Mouse (Mus musculus) heart, adult 11 months (tissue): ENCODE data around the gene Rnf208.

Experiments
- DNase-seq: peaks from one replicate; pipeline ENCODE4 v3.0.0; 2022

The Rnf208 gene

DNA sequence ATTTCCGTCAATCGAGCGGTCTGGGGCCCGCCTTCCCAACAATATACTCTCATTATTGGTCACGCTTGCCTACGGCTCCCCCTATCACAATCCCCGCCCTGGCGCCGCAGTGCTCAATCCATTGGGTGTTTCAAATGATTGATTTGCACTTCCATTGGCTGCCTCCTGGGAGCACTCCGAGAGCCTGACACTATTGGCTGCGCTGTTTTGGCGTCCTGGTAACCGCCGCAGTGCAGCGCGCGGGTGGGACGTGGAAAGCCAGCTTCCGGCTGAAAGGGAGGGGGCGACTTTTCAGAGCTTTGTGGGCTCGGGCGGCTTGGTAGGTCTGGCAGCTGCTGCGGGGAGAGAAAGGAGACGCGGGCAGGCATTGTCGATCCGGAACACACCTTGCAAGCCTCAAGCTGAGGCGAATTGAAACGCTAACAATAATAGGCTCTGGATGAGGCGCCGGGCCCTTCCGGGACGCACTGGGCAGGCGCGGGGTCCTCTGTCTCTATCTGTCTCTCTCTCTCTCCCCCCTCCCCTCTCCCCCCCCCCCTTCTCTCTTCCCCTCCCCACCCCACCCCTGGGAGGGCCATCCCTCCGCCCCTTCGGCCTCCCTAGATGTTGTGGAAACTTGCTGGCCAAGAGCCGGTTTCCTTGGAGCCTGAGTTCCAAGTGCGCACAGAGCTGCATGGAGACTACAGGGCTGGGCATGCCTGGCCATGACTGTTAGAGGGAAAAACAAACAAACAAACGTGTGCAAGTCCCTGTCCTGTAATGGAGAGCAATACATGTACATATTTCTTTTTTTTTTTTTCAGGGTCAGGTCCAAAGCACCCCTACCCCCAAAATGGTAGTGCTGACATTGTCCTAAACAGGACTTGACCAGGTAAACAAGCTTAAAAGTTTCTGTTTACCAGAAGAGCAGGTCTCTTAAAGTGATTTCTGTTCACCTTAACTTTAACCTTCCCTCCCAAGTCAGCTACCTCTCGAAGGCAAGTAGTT is 17.0 kb upstream of the Rnf208 start:
- peak; percentile 100 for DNase-seq

DNA sequence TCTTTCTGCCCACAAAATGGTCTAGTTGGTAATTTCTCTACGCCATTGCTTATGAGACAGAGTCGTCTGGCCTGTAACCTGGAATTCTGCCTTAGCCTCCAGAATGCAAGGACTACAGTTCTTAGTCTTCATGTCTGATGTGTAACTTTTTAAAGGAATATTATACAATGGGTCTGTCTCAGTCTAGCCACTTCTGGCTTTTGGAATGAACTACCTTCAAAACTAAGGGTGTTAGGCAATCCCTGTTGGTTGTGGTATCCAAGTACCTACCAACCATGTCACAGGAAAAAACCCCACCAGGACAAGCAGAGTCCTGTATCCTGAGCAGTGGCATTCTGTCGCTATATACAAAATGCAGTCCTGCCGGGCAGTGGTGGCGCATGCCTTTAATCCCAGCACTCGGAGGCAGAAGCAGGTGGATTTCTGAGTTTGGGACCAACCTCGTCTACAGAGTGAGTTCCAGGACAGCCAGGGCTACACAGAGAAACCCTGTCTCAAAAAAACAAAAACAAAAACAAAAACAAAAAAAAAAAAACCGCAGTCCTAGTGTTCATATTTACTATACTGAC is 16.2 kb upstream of the Rnf208 start:
- DNase-seq = peak; percentile 91

- peak; percentile 93 for DNase-seq
These were observed 15.2 kb upstream of the Rnf208 start for GRCm38 (mm10) chr2:25226864-25227263.

- no peak for DNase-seq
These were observed 14.6 kb upstream of the Rnf208 start for GRCm38 (mm10) chr2:25227406-25227805.

DNA sequence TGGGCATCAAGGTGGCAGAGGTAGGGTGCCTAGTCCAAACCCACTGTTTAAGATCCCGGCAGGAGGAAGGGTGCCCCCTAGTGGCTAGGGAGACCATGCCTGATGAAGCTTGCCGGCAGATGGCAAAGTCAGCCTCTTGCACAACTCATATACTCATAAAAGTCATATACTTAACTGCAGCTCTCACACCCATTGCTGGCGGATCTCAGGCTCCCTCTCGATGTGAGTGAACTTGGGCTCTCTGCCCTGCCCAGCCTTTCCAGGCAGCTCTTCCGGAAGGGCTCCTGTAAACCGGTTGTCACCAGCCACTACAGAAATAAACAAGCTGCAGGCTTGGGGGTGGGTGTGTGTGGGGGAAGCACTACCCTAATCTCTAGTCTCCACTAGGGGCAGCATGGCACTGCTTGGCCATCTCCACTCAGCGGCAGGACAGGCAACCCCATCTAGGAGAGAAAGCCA is 13.6 kb upstream of the Rnf208 start:
- peak; percentile 99 for DNase-seq

DNA sequence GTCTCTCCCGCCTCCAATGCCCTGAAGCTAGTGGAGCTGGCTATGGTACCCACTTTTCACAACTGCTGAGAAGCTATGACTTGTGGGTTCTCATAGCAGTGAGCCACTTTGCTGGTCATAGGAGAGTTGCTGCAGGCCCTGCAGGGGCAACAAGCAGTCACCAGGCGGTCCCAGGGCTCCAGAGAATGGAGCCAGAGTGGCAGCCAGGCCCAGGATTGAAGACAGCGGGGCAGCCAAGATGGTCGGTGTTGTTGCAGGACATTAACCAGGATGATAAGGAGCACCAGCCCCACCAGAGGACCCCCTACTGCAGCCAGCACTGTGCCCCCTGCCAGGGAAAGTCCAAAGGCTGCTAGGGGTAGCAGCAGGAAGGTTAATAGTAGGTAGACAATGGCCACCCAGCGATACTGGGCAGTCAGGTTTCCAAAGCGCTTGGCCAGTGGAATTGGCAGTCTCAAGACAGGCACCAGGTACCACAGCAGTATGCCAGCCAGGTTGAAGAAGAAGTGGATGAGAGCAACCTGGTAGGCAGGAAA is 13.0 kb upstream of the Rnf208 start:
- DNase-seq = peak; percentile 95

DNA sequence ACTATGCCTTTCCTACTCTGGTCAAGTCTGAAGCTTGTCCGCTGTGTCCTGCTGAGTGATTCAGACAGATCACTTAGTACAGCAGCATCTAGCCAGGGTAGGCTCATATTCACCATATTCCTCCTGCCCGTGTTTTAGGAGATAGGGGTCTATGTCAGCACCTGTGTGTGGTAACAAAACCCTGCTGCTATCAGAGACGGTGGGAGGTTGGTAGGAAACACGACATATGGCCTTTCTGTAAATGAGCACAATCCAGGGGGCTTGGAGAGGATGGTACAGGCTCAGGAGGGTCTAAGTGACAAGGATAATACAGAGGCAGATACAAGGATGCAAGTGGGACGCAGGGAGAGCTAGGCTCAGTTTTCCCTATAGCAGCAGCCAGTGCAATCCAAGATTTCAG is 12.5 kb upstream of the Rnf208 start:
- DNase-seq = peak; percentile 92

DNA sequence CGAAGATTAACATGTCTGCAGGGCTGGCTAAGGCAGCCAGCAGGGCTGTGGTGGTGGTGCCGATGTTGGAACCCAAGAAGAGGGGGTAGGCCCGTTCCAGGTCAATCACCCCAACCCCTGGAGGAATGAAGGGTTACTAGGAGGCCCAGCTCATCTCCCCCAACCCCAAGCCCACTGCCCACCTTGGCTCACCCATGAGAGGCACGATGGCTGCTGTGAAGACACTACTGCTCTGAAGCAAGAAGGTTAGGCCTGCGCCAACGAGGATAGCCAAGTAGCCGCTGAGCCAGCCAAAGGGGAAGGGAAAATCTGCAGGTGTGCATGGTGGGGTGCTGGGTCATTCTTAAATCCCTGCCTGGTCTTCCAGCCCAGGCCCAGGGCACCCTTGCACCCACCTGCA is 11.5 kb upstream of the Rnf208 start:
- peak; percentile 91 for DNase-seq

GRCm38 (mm10) chr2:25231038-25231437 is 11.0 kb upstream of the Rnf208 start:
- peak; percentile 88 for DNase-seq

DNA sequence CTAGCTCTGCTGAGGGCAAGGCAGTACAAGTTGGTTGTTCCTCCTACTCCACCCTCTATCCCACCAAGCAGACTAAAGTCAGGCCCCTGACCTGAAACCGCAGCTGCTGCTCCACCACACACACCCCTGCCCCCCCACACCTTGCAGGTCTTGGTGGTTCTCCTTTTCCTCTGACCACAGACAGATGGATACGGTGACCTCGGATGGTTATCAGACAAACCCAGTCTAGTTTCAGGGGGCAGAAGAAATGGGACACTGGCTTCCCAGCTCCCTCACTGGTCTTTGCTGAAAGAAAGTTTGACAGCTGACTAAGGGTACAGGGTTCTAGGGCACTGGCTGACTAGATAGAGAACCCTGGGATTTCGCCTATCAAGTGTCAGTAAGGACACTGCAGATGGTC is 8.6 kb upstream of the Rnf208 start:
- DNase-seq = no peak

DNA sequence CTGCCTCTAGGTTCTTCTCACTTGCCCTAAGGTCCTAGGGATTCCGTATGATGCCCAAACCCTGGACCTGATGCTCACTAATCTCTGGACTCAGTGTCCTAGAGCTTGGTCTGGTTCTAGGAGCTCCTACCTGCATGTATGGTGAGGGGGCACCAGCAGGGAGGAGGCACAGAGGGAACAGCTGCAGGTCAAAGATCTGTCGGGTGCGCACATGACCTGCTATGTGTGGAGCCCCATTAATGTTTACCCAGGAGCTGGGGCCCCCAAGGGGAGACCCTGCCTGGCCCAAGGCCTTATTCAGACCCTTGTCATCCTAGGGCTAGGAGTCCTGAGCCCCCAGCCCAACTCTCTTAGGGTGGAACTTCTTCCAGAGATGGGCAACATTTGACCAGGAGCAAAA is 8.0 kb upstream of the Rnf208 start, which contains the start of gene Slc34a3:
TSS of gene Slc34a3 (minus strand) at position 315 of the 400 bp plus-strand sequence.
- no peak for DNase-seq

GRCm38 (mm10) chr2:25234551-25235220 is 7.4 kb upstream of the Rnf208 start:
- no peak for DNase-seq

DNA sequence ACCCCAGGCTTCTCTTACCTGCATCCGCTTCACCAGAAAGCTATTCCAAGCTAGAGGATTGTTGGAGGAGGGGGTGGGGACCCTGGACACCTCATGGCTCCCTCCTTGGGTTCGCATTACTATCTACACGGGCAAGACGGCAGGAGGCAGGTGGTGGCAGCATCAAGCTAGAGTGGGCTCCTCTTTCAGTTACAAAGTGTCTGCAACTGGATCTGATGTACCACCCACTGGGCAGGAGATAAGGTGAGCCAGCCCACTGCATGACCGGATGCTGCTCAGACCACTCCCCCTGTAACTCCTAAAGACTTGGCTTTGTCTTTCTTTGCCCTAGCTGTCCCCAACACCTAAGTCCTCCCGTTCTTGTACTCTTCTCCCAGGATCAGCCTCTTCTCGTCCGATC is 5.4 kb upstream of the Rnf208 start, which contains the start of gene Rnf224:
TSS of gene Rnf224 (minus strand) at position 174 of the 400 bp plus-strand sequence.
- no peak for DNase-seq

DNA sequence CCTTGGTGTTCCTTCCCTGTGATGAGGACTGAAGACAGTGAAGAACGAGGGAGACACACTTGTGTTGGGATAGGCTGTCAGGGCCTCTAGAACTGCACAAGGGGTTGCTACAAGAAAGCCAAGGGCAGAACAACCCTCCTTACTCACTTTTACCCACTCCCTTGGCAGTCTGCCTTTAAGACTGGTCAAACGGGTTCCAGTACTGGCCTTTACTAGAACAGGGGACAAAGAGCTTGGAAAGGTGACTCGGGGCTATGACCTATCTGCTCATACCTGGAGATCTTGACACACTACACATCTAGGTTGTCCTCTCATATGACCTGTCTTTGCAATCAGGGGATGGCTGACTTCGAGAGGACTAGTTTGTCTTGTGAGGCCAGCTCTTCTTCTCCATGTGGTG is 4.5 kb upstream of the Rnf208 start:
- DNase-seq = no peak

DNA sequence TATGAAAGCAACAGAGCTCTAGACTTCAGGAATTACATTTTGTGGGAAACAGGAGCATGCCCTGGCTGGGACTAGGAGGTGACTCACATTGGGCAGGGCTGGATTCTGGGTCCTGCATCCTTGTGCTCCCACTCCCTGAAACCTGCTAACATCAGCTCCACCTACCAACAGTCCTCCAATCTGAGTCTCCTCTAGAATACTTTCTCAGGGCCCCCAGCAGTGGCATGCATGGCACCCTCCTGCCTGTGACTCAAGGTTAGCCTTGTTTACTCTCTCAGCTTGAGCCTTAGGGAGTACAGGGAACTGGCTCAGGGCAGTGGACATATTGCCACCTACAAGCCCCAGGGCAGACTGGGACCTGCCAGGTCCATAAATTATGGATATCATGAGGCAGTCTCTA is 3.9 kb upstream of the Rnf208 start:
- DNase-seq = no peak

- no peak for DNase-seq
These were observed 2.3 kb upstream of the Rnf208 start for GRCm38 (mm10) chr2:25239766-25240165.

GRCm38 (mm10) chr2:25240310-25240709 is 1.7 kb upstream of the Rnf208 start:
- no peak for DNase-seq

- peak; percentile 98 for DNase-seq
These were observed 1.2 kb upstream of the Rnf208 start for GRCm38 (mm10) chr2:25240723-25241437.

DNA sequence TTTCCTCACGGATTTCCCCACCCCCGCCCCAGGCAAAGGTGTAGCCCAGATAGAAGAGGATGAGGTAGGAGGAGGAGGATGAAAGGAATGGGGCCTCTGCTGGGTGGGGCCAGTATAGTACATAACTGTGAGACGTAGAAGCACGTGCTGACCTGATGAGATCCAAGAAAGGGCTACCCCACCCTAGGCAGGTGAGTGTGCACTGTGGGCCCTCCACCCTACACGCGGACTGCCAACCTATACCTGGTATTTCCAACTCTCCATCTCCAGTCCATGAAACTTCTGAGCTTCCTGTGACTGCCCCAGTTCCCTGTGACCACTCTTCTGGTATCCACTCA is 648 bp upstream of the Rnf208 start:
- no peak for DNase-seq

DNA sequence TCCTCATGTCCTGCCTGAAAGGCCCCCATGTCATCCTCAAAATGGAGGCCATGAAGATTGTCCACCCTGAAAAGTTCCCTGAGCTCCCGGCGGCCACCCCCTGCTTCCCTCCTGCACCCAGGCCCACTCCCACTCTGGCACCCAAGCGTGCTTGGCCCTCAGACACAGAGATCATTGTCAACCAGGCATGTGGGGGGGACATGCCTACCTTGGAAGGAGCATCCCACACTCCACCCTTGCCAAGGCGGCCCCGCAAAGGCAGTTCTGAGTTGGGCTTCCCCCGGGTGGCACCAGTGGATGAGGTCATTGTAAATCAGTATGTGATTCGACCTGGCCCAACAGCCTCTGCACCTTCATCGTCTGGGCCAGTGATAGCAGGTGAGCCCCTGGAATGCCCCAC is 1.3 kb downstream of the Rnf208 start:
- DNase-seq = no peak

GRCm38 (mm10) chr2:25244144-25244543 is 2.1 kb downstream of the Rnf208 start:
- DNase-seq = no peak
